Comparison of ENCODE assay signal across 9 mouse cellular contexts in the genomic region with DNA sequence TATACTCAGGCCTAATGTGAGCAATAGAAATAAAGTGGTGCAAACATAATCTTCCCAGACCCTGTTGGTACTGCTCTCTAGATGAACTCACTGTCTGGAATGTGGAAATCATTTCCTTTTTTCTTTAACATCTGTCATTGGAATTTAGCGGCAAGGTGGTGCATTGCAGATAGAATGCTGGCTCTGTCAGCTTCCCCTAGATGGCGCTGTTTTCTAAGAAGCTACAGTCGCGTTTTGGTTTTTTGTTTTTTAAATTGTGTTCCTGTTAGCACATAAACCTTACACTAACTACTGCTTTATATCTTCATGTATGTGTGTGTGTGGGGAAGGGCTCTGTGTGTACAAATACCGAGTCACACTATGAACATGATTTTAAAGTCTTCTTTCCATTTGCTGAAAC. TPM values are rescaled to one million over a fixed set of nuclear protein-coding genes. Genes with fewer than 3 reads are reported as not detected.
DNase-seq lines count a peak whose midpoint lies in the region; ATAC-seq and TF ChIP-seq lines count a peak whose summit lies in the region.
"Had no signal": no experiment of that assay in that cellular context is flagged by ENCODE, and none has a peak within 500 bp of the region (broad histone marks: within the 10 kb centered on the region; RNA-seq: fewer than 3 reads in every experiment).

No protein-coding gene starts in this region.

- peak; percentile 19 for DNase-seq in kidney, adult 2 months
- DNase-seq in kidney, adult 18-20 months: no peak
- peak; percentile 29 for DNase-seq in CD4-positive helper T cell, adult 2 months (ENCODE audit: low read depth, low spot score)
- DNase-seq in adrenal gland, postnatal 25 days: peak; percentile 4
- DNase-seq in forebrain, embryonic 10.5 days (ENCODE audit: extremely low spot score, low spot score): peak; percentile 36
- peak; percentile 41 to 56 for DNase-seq in left cerebral cortex, postnatal 25 days (ENCODE audit: low spot score in 2 of 2)
- no peak for DNase-seq in T-cell, adult 2 months (ENCODE audit: low spot score)

- no peaks in the 10 kb centered on the region; the same call in 1 of the 2 replicates for H3K27me3 ChIP-seq in kidney, adult 2 months (replicated peaks; ENCODE audit: control insufficient read depth, insufficient read depth, low read length)
- H3K27me3 ChIP-seq in forebrain, embryonic 10.5 days (ENCODE audit: poor library complexity, severe bottlenecking): no peaks in the 10 kb centered on the region
- no peaks in the 10 kb centered on the region for H3K27me3 ChIP-seq in neural tube, embryonic 14.5 days (ENCODE audit: control insufficient read depth, insufficient read depth, low read length)
- H3K27me3 ChIP-seq: limb, embryonic 15.5 days had no signal

- H3K9ac ChIP-seq in neural tube, embryonic 14.5 days (replicated peaks; ENCODE audit: low read depth, low read length): no peak overlapping the region
- H3K9ac ChIP-seq: limb, embryonic 15.5 days had no signal

- WGBS in kidney, adult 2 months: 4% methylated on average over 5 of the region's 5 CpGs
- 6% methylated on average over 5 of the region's 5 CpGs for WGBS in forebrain, embryonic 10.5 days
- 3% methylated on average over 5 of the region's 5 CpGs for WGBS in neural tube, embryonic 14.5 days

- no peak for TF ChIP-seq POLR2A in kidney, adult 2 months (IDR thresholded peaks at IDR 0.05; ENCODE audit: low read depth, low read length)

- H3K9me3 ChIP-seq in forebrain, embryonic 10.5 days: no peaks in the 10 kb centered on the region
- no peaks in the 10 kb centered on the region for H3K9me3 ChIP-seq in neural tube, embryonic 14.5 days (ENCODE audit: control insufficient read depth, low read length)
- H3K9me3 ChIP-seq: limb, embryonic 15.5 days had no signal

- peak; percentile 77 for TF ChIP-seq CTCF in kidney, adult 2 months (conservative IDR thresholded peaks at IDR 0.05; ENCODE audit: insufficient read depth, insufficient read length, low read depth, low read length)

- no peak overlapping the region for H3K27ac ChIP-seq in kidney, adult 2 months (ENCODE audit: insufficient read depth, low read depth, low read length)
- H3K27ac ChIP-seq in forebrain, embryonic 10.5 days: no peak overlapping the region
- no peak overlapping the region for H3K27ac ChIP-seq in neural tube, embryonic 14.5 days (ENCODE audit: low read depth, low read length)
- H3K27ac ChIP-seq: limb, embryonic 15.5 days had no signal

- no peak overlapping the region for H3K4me2 ChIP-seq in neural tube, embryonic 14.5 days (ENCODE audit: low read depth, low read length)
- H3K4me2 ChIP-seq: limb, embryonic 15.5 days had no signal

- H3K4me1 ChIP-seq in kidney, adult 2 months (ENCODE audit: control insufficient read depth, insufficient read depth, low read length): no peaks in the 10 kb centered on the region
- H3K4me1 ChIP-seq in forebrain, embryonic 10.5 days: no peaks in the 10 kb centered on the region
- H3K4me1 ChIP-seq in neural tube, embryonic 14.5 days (ENCODE audit: control insufficient read depth, insufficient read depth, low read length): no peaks in the 10 kb centered on the region
- H3K4me1 ChIP-seq: limb, embryonic 15.5 days had no signal

- peak; percentile 61; the same call in 1 of the 2 replicates for ATAC-seq in neural tube, embryonic 14.5 days (ENCODE audit: low read depth)

- no peak overlapping the region for H3K4me3 ChIP-seq in kidney, adult 2 months (ENCODE audit: insufficient read depth, low read depth, low read length)
- no peak overlapping the region for H3K4me3 ChIP-seq in forebrain, embryonic 10.5 days
- no peak overlapping the region for H3K4me3 ChIP-seq in neural tube, embryonic 14.5 days (ENCODE audit: low read depth, low read length)
- H3K4me3 ChIP-seq: limb, embryonic 15.5 days had no signal

- intact Hi-C loops in left cerebral cortex, postnatal 25 days (cut with DNase I): loop anchor here (2.0 kb wide), 1 partner anchor 1372 kb away; no protein-coding TSS in a partner anchor

- H3K36me3 ChIP-seq in kidney, adult 2 months (ENCODE audit: control insufficient read depth, insufficient read depth, low read length): no peaks in the 10 kb centered on the region
- H3K36me3 ChIP-seq in forebrain, embryonic 10.5 days (replicated peaks): no peaks in the 10 kb centered on the region
- no peaks in the 10 kb centered on the region for H3K36me3 ChIP-seq in neural tube, embryonic 14.5 days (ENCODE audit: control insufficient read depth, insufficient read depth, low read length)
- H3K36me3 ChIP-seq: limb, embryonic 15.5 days had no signal

RNA-seq across cellular contexts. Expression of gene C030005K15Rik, which starts 13.9 kb away (rescaled TPM):
- not detected in 2 replicates for polyA plus RNA-seq in kidney, adult 2 months (2012; rRNA removed)
- not detected in 2 replicates for total RNA-seq in adrenal gland, postnatal 25 days (2021)
- not detected in 2 replicates for polyA plus RNA-seq in forebrain, embryonic 10.5 days (2016; fragmentation: Nextera tagmentation; extraction: Ambion mirVana)
- total RNA-seq in left cerebral cortex, postnatal 25 days (2021): under 1 TPM in 1 of 2 experiments, not detected in 1; 0.37 TPM
- not detected in 2 replicates for polyA plus RNA-seq in neural tube, embryonic 14.5 days (2014; fragmentation: Nextera tagmentation; extraction: Ambion mirVana)
- polyA plus RNA-seq: limb, embryonic 15.5 days had no signal

RNA-seq across cellular contexts. Expression of gene Ccer1, which starts 19.8 kb away (rescaled TPM):
- 0.03 and 0.04 TPM in 2 replicates for polyA plus RNA-seq in kidney, adult 2 months (2012; rRNA removed)
- not detected in 2 replicates for total RNA-seq in adrenal gland, postnatal 25 days (2021)
- polyA plus RNA-seq in forebrain, embryonic 10.5 days (2016; fragmentation: Nextera tagmentation; extraction: Ambion mirVana): not detected in 2 replicates
- total RNA-seq in left cerebral cortex, postnatal 25 days (2021): not detected
- polyA plus RNA-seq in neural tube, embryonic 14.5 days (2014; fragmentation: Nextera tagmentation; extraction: Ambion mirVana): not detected in 2 replicates
- polyA plus RNA-seq: limb, embryonic 15.5 days had no signal

Comparison
In these comparisons a context has a peak if more than half of its experiments do, and no peak if none do; other contexts are left out.
1. DNase-seq: peak in kidney, adult 2 months (single experiment), CD4-positive helper T cell, adult 2 months (single experiment), adrenal gland, postnatal 25 days (single experiment), forebrain, embryonic 10.5 days (single experiment) and left cerebral cortex, postnatal 25 days (2 of 2); none in kidney, adult 18-20 months (single experiment) and T-cell, adult 2 months (single experiment).